Mouse (Mus musculus) olfactory bulb, adult 2 months (tissue): ENCODE results near the gene Midn. TPM values are rescaled to one million over a fixed set of nuclear protein-coding genes. Genes with fewer than 3 reads are reported as not detected.

ENCODE experiments used
- H3K27ac ChIP-seq: fragments of 200-500 bp; 2 replicates; pipeline ENCODE4 v1.5.1; 2012; ENCODE audit warnings: low read depth, low read length; ENCODE audit not compliant: insufficient read depth
- H3K4me1 ChIP-seq: fragments of 200-500 bp; 2 replicates; pipeline ENCODE4 v1.6.1; 2012; ENCODE audit warnings: low read length; ENCODE audit not compliant: control insufficient read depth, insufficient read depth
- H3K4me3 ChIP-seq: fragments of 200-500 bp; 2 replicates; pipeline ENCODE4 v1.5.1; 2012; ENCODE audit warnings: mild to moderate bottlenecking, low read depth, low read length, moderate library complexity; ENCODE audit not compliant: insufficient read depth
- CTCF ChIP-seq: fragments of 200-500 bp; IDR thresholded peaks from 2 replicates; pipeline ENCODE4 v1.5.1; 2012; ENCODE audit warnings: low read depth, mild to moderate bottlenecking, low read length, moderate library complexity; ENCODE audit not compliant: insufficient read depth
- POLR2A ChIP-seq: fragments of 200-500 bp; IDR thresholded peaks from 2 replicates; pipeline ENCODE4 v1.6.1; 2012; ENCODE audit warnings: mild to moderate bottlenecking, low read depth, low read length, moderate library complexity; ENCODE audit not compliant: insufficient read depth
- WGBS: fragments of 180-500 bp; shearing (Covaris S2); methylation state at CpG from one replicate; pipeline ENCODE4 v1.1.7; 2018; 5-methylcytosine and 5-hydroxymethylcytosine counted together
- polyA plus RNA-seq: library from polyadenylated mRNA; stranded (reverse); fragments of >200 nt; gene quantifications from 2 replicates; pipeline ENCODE4 v1.2.4, GENCODE M21; 2012; ENCODE audit warnings: low replicate concordance; ENCODE audit not compliant: missing spikeins, insufficient read depth, insufficient read length

The Midn gene
- polyA plus RNA-seq = 128 TPM in 1 of 2 replicates, not detected in the other

GRCm38 (mm10) chr10:80147719-80148601 lies at the start of gene Midn:
Midn (plus strand) TSS chr10:80148272.
- no peak for TF ChIP-seq CTCF
- TF ChIP-seq POLR2A = peak; percentile 58; the same call in 1 of the 2 replicates
- peaks cover 61% of the 10 kb centered on the region for H3K4me1 ChIP-seq
- peak within 1 kb of the TSS; percentile 66 for H3K4me3 ChIP-seq
- under 1% methylated on average over 42 of the region's 42 CpGs for WGBS
- H3K27ac ChIP-seq = peak within 1 kb of the TSS; percentile 96

GRCm38 (mm10) chr10:80098630-80099029 lies 49.4 kb upstream of the Midn start:
- Histone ChIP-seq H3K4me1 (peaks cover 30% of the 10 kb centered on the region), H3K27ac (no peak overlapping the region), H3K4me3 (no peak overlapping the region)
- TF ChIP-seq CTCF = no peak
- TF ChIP-seq POLR2A = no peak
- WGBS = 93% methylated on average over 5 of the region's 5 CpGs

DNA sequence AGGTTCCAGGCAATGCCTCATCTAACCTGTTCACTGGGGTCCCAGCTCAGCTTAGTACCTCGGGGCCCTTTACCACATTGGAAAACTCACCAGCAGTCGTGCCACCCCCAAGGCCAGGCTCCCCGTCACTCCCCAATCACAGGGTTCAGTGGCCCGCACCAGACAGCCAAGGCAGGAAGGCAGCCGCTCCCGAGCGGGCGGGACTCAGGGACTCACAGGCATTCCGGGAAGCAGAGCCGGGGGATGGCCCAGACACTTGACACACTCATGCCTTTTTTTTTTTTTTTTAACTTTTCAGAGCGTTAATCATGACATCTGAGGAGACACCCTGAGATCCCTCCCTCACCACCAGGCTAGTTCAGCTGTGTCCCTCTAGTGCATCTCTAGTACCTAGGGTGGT lies 47.1 kb upstream of the Midn start:
- H3K27ac ChIP-seq = no peak overlapping the region
- TF ChIP-seq POLR2A = no peak
- no peak for TF ChIP-seq CTCF
- 65% methylated on average over 11 of the region's 11 CpGs for WGBS
- peaks cover 23% of the 10 kb centered on the region for H3K4me1 ChIP-seq
- no peak overlapping the region for H3K4me3 ChIP-seq

DNA sequence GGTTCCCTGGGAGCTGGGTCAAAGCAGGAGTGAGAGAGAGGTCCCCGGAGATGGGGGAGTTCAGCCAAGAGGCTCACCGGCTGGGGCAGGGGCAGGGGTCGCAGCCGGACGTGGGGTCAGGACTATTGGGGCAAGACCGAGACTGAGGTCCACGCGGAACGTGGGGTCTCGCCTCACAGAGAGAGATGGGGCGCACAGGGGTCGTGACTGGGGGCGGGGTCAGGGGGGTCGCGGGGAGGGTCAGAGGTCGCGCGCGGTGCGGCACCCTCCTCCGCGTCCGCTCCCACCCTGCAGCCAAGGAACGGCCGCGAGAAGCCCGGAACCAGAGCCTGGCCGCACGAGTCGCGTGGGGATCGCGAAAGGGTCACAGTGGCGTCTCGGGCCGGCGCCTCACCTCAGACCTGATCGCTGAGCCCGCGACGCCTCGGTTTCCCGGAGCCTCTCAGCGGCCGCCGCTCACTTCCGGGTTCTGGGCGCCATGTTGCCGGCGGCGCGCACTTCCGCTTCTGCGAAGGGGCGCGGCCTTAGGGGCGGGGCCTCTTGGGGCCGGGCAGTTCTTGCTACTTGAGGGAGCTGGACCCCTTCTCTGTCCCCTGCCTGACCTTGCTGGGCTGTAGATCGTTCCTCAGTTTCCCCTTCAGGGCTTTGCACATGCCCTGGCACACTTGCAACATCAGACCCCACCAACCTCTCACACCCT lies 45.7 kb upstream of the Midn start:
- under 1% methylated on average over 58 of the region's 59 CpGs for WGBS
- TF ChIP-seq POLR2A = peak; percentile 83
- no peak for TF ChIP-seq CTCF
- Histone ChIP-seq H3K4me1 (peaks cover 22% of the 10 kb centered on the region), H3K27ac (peak overlapping the region; percentile 47; the same call in 1 of the 2 replicates), H3K4me3 (peak overlapping the region; percentile 73)

DNA sequence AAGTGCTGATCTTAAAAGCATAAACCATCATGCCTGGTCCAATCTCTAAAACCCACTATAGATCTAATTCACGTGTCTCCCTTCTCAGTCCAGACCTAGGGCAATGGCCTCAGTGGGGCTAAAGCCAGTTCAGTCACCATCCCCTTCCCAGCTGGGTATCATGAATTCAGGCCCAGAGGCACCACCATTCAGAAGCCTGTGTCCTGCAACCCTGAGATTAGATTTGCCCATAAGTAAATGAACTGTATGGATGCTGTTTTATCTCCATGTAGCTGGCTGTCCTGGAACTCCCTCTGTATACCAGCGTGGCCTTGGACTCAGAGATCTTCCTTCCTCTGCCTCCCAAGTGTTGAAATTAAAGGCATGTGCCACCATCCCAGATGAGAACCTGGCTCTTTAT lies 45.0 kb upstream of the Midn start:
- no peak for TF ChIP-seq POLR2A
- TF ChIP-seq CTCF = no peak
- 86% methylated on average over 2 of the region's 2 CpGs for WGBS
- H3K27ac ChIP-seq = peak overlapping the region; percentile 47; the same call in 1 of the 2 replicates
- H3K4me1 ChIP-seq = peaks cover 19% of the 10 kb centered on the region
- H3K4me3 ChIP-seq = no peak overlapping the region

GRCm38 (mm10) chr10:80104181-80104580 lies 43.9 kb upstream of the Midn start:
- Histone ChIP-seq H3K4me3 (no peak overlapping the region), H3K4me1 (peaks cover 19% of the 10 kb centered on the region), H3K27ac (no peak overlapping the region)
- 75% methylated on average over 3 of the region's 3 CpGs for WGBS
- TF ChIP-seq POLR2A = no peak
- no peak for TF ChIP-seq CTCF

GRCm38 (mm10) chr10:80105460-80105859 lies 42.6 kb upstream of the Midn start, which contains the start of gene Sbno2:
Sbno2 (minus strand) TSS chr10:80105571.
- Histone ChIP-seq H3K4me1 (peaks cover 15% of the 10 kb centered on the region), H3K27ac (no peak within 1 kb of the TSS), H3K4me3 (no peak within 1 kb of the TSS)
- WGBS = 75% methylated on average over 5 of the region's 5 CpGs
- TF ChIP-seq CTCF (no peak), POLR2A (no peak)

- no peak overlapping the region for H3K27ac ChIP-seq
- H3K4me3 ChIP-seq = no peak overlapping the region
- H3K4me1 ChIP-seq = peaks cover 11% of the 10 kb centered on the region
- 77% methylated on average over 5 of the region's 5 CpGs for WGBS
- no peak for TF ChIP-seq POLR2A
- TF ChIP-seq CTCF = no peak
Measured at GRCm38 (mm10) chr10:80105926-80106325, 42.1 kb upstream of the Midn start.

DNA sequence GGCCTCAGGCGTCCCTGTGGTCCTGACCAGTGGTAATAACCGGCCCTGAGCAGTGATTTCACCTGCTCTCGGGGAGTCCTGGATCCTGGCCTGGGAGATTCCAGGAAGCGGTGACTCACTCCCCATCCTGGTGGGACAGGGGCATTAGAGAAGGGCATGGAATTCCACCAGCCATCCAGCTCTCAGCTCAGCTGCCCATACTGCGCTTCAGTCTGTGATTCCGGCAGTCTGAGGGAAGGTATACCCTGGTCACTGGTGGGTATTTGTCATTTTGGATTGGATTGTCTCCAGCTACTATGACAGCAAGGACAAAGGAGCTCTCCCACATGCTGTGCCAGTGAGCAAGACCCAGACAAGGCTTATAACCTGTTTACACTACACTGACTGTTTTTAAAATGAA lies 40.4 kb upstream of the Midn start:
- WGBS = 71% methylated on average over 6 of the region's 6 CpGs
- TF ChIP-seq POLR2A (no peak), CTCF (no peak)
- Histone ChIP-seq H3K4me1 (0 out of 2 replicates have a peak, but pooled peaks cover 1% of the 10 kb centered on the region), H3K27ac (no peak overlapping the region), H3K4me3 (no peak overlapping the region)
